Mouse (Mus musculus) myocyte (in vitro differentiated cells): Measurements from ENCODE around the gene Shisal2a. TPM values are rescaled to one million over a fixed set of nuclear protein-coding genes. Genes with fewer than 3 reads are reported as not detected.

Experiments
- H3K27me3 ChIP-seq: one replicate; pipeline ENCODE4 v1.6.1; 2011; ENCODE audit not compliant: control insufficient read depth, insufficient read depth, insufficient read length
- H3K36me3 ChIP-seq: one replicate; pipeline ENCODE4 v1.6.1; 2011; ENCODE audit not compliant: control insufficient read depth, insufficient read depth
- H3K4me2 ChIP-seq: one replicate; pipeline ENCODE4 v1.6.1; 2011; ENCODE audit warnings: low read depth, control low read depth
- H3K4me3 ChIP-seq: one replicate; pipeline ENCODE4 v1.5.1; 2011; ENCODE audit warnings: mild to moderate bottlenecking, control low read depth, moderate library complexity
- H3K79me2 ChIP-seq: one replicate; pipeline ENCODE4 v1.6.1; 2011; ENCODE audit not compliant: control insufficient read depth, insufficient read depth
- H3ac ChIP-seq: one replicate; pipeline ENCODE4 v1.6.1; 2011; ENCODE audit not compliant: control insufficient read depth, insufficient read length
- CEBPB ChIP-seq: IDR thresholded peaks from 2 replicates; pipeline ENCODE4 v1.6.1; 2011; ENCODE audit warnings: mild to moderate bottlenecking, moderate library complexity; ENCODE audit not compliant: poor library complexity, insufficient read depth, severe bottlenecking
- E2F4 ChIP-seq: IDR thresholded peaks from one replicate; pipeline ENCODE4 v1.6.1; 2011; ENCODE audit warnings: mild to moderate bottlenecking, control low read depth, moderate library complexity; ENCODE audit not compliant: insufficient read depth
- MAX ChIP-seq: IDR thresholded peaks from one replicate; pipeline ENCODE4 v1.6.1; 2011; ENCODE audit warnings: low read depth, mild to moderate bottlenecking, control low read depth
- MYOD1 ChIP-seq, 3 experiments: IDR thresholded peaks; one replicate each; pipeline ENCODE4 v1.6.1; 2011; ENCODE audit warnings: control low read depth in 2 of 3, low read depth in 2 of 3, mild to moderate bottlenecking in 2 of 3, moderate library complexity in 1 of 3; ENCODE audit not compliant: insufficient read length in 2 of 3, control insufficient read depth in 1 of 3
- MYOG ChIP-seq, 3 experiments: IDR thresholded peaks; one replicate each; pipeline ENCODE4 v1.6.1; 2011; ENCODE audit warnings: control low read depth in 2 of 3, low read depth in 2 of 3, mild to moderate bottlenecking in 2 of 3; ENCODE audit not compliant: insufficient read length in 2 of 3, control insufficient read depth in 1 of 3, insufficient read depth in 1 of 3
- POLR2A ChIP-seq: IDR thresholded peaks from one replicate; pipeline ENCODE4 v1.6.1; 2011; ENCODE audit warnings: low read depth, mild to moderate bottlenecking, control low read depth, moderate library complexity; ENCODE audit not compliant: insufficient read length
- POLR2AphosphoS2 ChIP-seq: IDR thresholded peaks from one replicate; pipeline ENCODE4 v1.6.1; 2011; ENCODE audit warnings: low read depth, control low read depth; ENCODE audit not compliant: insufficient read length
- REST ChIP-seq: IDR thresholded peaks from one replicate; pipeline ENCODE4 v1.6.1; 2011; ENCODE audit warnings: mild to moderate bottlenecking, control low read depth, moderate library complexity; ENCODE audit not compliant: insufficient read depth, insufficient read length
- SRF ChIP-seq: IDR thresholded peaks from one replicate; pipeline ENCODE4 v1.6.1; 2011; ENCODE audit warnings: low read depth; ENCODE audit not compliant: control insufficient read depth, insufficient read length
- TCF12 ChIP-seq: IDR thresholded peaks from one replicate; pipeline ENCODE4 v1.6.1; 2011; ENCODE audit warnings: mild to moderate bottlenecking, control low read depth; ENCODE audit not compliant: poor library complexity, insufficient read depth, severe bottlenecking
- TCF3 ChIP-seq: IDR thresholded peaks from one replicate; pipeline ENCODE4 v1.6.1; 2011; ENCODE audit warnings: low read depth, control low read depth; ENCODE audit not compliant: insufficient read length
- USF1 ChIP-seq: IDR thresholded peaks from one replicate; pipeline ENCODE4 v1.6.1; 2011; ENCODE audit warnings: low read depth, mild to moderate bottlenecking, control low read depth, moderate library complexity
- polyA plus RNA-seq: library from polyadenylated mRNA; unstranded; fragments of >200 nt; fragmentation: generic; extraction: Trizol; gene quantifications from one replicate; pipeline ENCODE4 v1.2.1, GENCODE M21; 2012; ENCODE audit warnings: missing spikeins

Gene Shisal2a
- polyA plus RNA-seq, 1 experiment, result 0.40 TPM

DNA sequence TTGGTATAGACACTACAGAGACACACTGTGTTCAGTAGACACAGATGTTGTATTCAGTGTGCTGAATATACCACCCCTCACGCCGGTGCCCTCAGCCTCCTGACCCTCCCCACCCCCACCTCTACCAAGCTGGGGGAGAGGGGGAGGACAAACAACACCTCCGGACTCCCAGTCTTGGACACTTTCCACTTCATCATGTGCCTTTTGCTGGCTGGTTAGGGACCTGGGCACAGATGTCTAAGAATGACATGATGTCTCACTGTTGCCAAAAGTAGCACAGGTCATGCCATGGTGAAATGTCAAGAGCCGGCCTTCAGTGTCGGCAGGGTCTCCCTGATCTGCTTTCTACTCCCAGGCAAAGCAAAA is 19.1 kb downstream of the Shisal2a start:
- H3K4me2 ChIP-seq, result peak overlapping the region; percentile 56
- no peak for TF ChIP-seq REST
- TF ChIP-seq USF1, result no peak
- H3K36me3 ChIP-seq, result no peaks in the 10 kb centered on the region
- H3K79me2 ChIP-seq, result no peaks in the 10 kb centered on the region
- H3K27me3 ChIP-seq, result no peaks in the 10 kb centered on the region
- H3K4me3 ChIP-seq, result no peak overlapping the region
- H3ac ChIP-seq, result no peak overlapping the region

DNA sequence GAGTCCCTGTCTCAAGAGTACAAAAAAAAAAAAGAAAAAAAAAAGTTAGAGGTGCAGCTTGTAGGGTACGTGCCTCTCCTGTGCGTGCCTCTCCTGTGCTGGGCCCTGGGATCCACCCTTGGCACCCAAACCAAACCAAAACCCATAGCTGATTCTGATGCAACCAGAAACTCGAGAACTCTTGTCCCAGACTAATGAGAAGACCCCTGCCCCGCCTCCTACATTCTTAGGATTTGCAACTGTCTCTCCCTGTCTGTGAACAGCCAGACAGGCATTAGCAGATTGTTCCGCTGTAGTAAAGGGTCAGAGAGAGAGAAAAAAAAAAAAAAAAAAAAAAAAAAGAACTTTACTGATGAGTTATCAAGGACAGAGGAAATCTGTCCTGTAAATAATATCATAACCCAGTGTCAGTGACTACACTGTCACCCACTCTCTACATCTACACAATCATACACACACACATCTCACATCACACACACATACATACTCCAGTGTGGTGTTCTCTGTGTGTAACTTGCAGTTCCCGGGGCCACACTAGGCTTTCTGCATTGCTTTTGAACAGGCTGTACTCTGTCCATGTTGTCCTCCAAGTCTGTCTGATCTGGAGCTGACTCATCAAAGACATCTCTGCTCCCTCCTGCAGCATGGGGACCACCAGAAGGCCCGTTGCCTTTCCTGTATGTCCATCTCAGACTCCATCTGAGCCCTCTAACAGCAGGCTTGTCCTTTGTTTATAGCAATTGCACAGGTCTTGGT is 19.6 kb downstream of the Shisal2a start:
- Histone ChIP-seq H3K4me3 (no peak overlapping the region), H3ac (no peak overlapping the region), H3K36me3 (no peaks in the 10 kb centered on the region), H3K27me3 (no peaks in the 10 kb centered on the region), H3K79me2 (no peaks in the 10 kb centered on the region), H3K4me2 (peak overlapping the region; percentile 56)
- peak; percentile 54; the same call in 1 of the 2 replicates for TF ChIP-seq CEBPB
- TF ChIP-seq MYOD1 (IDR thresholded peaks at IDR 0.05; ENCODE audit: control insufficient read depth in 1 of 3, insufficient read length in 2 of 3, low read depth in 2 of 3), result peak in 1 of 3 experiments; percentile 33
- TF ChIP-seq REST, result no peak

DNA sequence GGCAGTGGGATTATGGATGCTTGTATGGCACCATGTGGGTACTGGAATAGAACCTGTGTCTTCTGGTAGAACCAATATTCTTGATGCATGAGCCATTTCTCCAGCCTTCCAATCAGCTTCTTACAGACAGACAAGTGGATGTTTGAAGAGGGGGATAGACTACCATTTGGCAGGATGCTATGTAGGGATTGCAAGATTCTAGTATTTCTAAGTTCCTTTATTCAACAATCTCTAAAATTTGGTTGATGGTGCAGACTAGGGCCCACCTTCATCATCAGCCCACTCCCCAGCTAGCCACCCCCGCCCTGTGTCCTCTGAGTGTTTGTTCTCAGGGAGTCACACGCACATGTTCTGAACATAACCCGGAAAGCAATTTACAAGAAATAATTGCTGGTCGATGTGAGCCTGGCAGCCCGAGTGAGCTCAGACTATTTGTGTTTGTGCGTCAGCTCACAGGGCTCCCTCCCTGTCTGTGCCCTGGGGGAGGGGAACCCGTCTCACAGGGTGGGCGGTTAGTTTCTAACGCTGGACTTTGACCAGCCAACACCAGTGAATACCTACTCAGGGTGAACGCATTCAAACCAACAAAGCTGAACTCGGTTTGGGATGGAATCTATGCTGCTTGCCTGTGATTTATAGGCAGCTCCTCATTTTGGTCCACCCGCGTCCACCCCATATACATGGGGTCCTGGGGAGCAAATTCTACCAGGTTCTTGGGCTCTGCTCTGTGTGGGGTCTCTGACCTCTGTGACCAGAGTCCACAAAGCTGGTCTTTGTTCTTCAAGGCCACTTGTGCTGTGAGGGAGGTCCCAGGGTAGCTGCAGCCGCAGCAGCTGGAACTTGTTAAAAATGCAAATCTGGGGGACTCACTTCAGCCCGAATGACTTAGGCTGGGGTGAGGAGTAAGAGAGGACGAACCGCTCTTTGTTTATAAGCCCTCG is 20.6 kb downstream of the Shisal2a start:
- peak overlapping the region; percentile 56 for H3K4me2 ChIP-seq
- no peak overlapping the region for H3K4me3 ChIP-seq
- H3K79me2 ChIP-seq, result no peaks in the 10 kb centered on the region
- H3ac ChIP-seq, result no peak overlapping the region
- no peaks in the 10 kb centered on the region for H3K36me3 ChIP-seq
- no peak for TF ChIP-seq POLR2AphosphoS2
- TF ChIP-seq MYOG (IDR thresholded peaks at IDR 0.05; ENCODE audit: control insufficient read depth in 1 of 3, insufficient read depth in 1 of 3, insufficient read length in 2 of 3, low read depth in 2 of 3), result peak in 1 of 3 experiments; percentile 42
- H3K27me3 ChIP-seq, result no peaks in the 10 kb centered on the region

DNA sequence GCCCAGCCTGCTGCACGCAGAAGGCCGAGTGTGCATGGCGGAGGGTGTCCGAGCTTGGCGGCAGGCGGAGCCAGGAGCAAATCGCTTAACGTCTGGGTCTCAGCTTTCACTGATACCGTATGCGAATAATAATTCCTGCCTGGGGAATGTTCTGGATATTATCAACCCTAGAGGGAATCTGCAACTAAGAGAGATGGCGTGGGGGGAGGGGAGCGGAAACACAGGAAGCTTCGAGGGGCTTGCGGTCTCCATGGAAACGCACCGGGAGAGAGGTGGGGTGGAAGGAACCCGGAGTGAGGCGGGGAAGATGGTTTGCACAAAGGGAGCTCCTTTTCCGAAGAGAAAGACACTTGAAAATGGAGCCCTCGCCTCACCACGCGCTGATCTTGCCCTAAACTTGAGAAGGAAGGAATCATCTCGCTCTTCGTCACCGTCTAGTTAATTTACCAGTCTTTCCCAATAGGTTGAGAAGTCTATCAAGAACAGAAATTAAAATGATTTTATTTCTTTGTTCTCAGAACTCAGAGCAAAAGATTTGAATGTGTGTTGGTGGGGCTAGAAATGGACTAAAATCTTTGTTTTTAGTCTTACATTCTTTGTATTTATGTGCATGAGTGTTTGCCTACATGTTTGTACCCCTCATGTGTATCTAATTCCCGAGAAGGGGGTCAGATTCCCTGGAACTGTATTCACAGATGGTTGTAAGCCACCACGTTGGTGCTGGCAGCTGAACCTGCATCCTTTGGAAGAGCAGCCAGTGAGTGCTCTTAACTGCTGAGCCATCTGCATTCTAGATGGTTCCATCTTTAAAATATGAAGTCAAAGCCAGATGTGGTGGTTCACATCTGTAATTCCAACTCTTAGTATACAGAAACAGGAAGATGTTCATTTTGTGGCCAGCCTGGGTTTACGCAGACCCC is 22.8 kb downstream of the Shisal2a start:
- Histone ChIP-seq H3ac (no peak overlapping the region), H3K27me3 (no peaks in the 10 kb centered on the region), H3K4me3 (no peak overlapping the region), H3K79me2 (no peaks in the 10 kb centered on the region), H3K4me2 (no peak overlapping the region), H3K36me3 (no peaks in the 10 kb centered on the region)
- TF ChIP-seq TCF3 (no peak), TCF12 (no peak)

GRCm38 (mm10) chr4:108358498-108358897 is 24.7 kb downstream of the Shisal2a start:
- TF ChIP-seq USF1 (no peak), MYOG (IDR thresholded peaks at IDR 0.05; ENCODE audit: control insufficient read depth in 1 of 3, insufficient read depth in 1 of 3, insufficient read length in 2 of 3, low read depth in 2 of 3) (no peak), TCF12 (no peak), CEBPB (no peak), SRF (no peak), TCF3 (no peak), E2F4 (no peak), POLR2AphosphoS2 (no peak), MYOD1 (IDR thresholded peaks at IDR 0.05; ENCODE audit: control insufficient read depth in 1 of 3, insufficient read length in 2 of 3, low read depth in 2 of 3) (no peak), POLR2A (no peak), REST (no peak), MAX (no peak)
- no peaks in the 10 kb centered on the region for H3K79me2 ChIP-seq
- H3K4me2 ChIP-seq, result no peak overlapping the region
- no peaks in the 10 kb centered on the region for H3K36me3 ChIP-seq
- no peak overlapping the region for H3K4me3 ChIP-seq
- no peak overlapping the region for H3ac ChIP-seq
- H3K27me3 ChIP-seq, result no peaks in the 10 kb centered on the region
